10 mouse cellular contexts compared by ENCODE assay signal in genomic region chr10:96847433-96848165, GRCm38 (mm10).
A peak's percentile ranks its signal among the peaks of the same experiment; 100 is the strongest.
DNase-seq lines count a peak whose midpoint lies in the region; ATAC-seq lines count a peak whose summit lies in the region.
"Had no signal": no experiment of that assay in that cellular context is flagged by ENCODE, and none has a peak within 500 bp of the region (broad histone marks: within the 10 kb centered on the region; RNA-seq: fewer than 3 reads in every experiment).

No protein-coding gene starts in this region.

- DNase-seq in heart, adult 11 months: peak; percentile 79
- no peak for DNase-seq in heart, postnatal 25 days (ENCODE audit: low spot score)
- peak; percentile 89 for DNase-seq in adipocyte (ENCODE audit: low spot score)
- DNase-seq in cerebellum, postnatal 10 days: peak; percentile 89 to 93
- DNase-seq in kidney, postnatal 36 days: peak; percentile 17 to 19
- no peak for DNase-seq in heart, postnatal 4 days
- no peak for DNase-seq in thymus, postnatal 0 days (ENCODE audit: low spot score)
- DNase-seq: thymus, postnatal 36 days had no signal

- intact Hi-C loops in heart, postnatal 25 days (cut with DNase I): no loop called here

- ATAC-seq in erythroblast, adult 5-6 weeks (replicated peaks; ENCODE audit: low FRiP score, poor library complexity, severe bottlenecking): no peak
- ATAC-seq: intestine, embryonic 15.5 days had no signal

Comparison
In these comparisons a context has a peak if more than half of its experiments do, and no peak if none do; other contexts are left out.
1. DNase-seq: peak in heart, adult 11 months (single experiment), adipocyte (single experiment), cerebellum, postnatal 10 days (2 of 2) and kidney, postnatal 36 days (2 of 2); none in heart, postnatal 25 days (single experiment), heart, postnatal 4 days (single experiment) and thymus, postnatal 0 days (single experiment).